Mouse (Mus musculus) left cerebral cortex, postnatal 4 days (tissue): ENCODE measurements at regions not wholly inside any gene's neighbourhood (a gene's known extent, or its start where the extent isn't known, plus 50 kb on each side); places are given as distances from the start of the nearest gene placed in this dataset.
"Not testable (repeated sequence)": the region's sequence is repeated elsewhere in the genome, so short reads cannot be mapped to it uniquely, and the experiment has no call there.

Experiments
- DNase-seq: peaks from one replicate; pipeline ENCODE4 v3.0.0-alpha.2; 2022
- intact Hi-C: fragments of 180-260 bp; cut with DNase I; formaldehyde crosslinking; loops from one replicate; pipeline ENCODE4 v1.15.1; 2025

DNA sequence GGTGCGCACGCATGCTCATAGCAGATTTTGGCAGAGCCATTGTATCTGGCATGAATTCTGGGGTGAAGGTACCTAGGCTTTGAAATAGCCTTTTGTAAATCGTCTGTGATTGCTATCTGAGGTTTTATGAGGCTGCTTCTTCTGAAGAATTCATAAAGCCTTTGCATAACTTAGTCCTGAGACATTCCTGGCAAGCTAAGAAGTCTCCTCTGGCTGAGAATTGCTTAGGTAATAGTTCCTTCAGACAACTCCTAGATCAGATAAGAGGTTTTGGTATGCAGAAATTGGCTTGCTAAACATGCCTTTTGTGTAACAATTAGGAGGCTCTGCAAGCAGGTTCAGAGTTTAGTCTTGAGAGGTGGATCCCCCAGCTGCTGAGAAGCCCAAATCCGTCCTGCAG, 82.7 kb downstream of the Pmp22 start:
- intact Hi-C loops, result loop anchor here (10.0 kb wide), 1 partner anchor 1753 kb away; no protein-coding TSS in a partner anchor

DNA sequence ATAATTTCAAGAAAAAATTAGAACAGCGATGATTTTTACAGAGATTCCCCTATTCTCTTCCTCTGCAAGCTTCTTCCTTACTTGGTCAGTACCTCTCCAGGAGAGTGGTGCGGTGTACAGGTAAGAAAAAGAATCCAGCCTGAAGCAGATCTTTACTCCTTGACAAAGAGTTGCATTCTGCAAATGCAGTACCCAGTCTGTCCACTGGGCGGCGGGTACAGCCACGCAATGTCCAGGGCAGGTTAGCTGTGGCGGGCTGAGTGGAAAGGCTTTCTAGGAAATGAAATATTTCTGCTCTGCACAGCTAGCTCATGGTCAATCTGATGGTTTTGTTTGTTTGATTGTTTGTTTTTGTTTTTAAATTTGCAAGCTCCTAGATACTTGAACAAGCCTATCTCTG, 84.3 kb downstream of the Pmp22 start:
- DNase-seq, result peak; percentile 86
- intact Hi-C loops, result loop anchor here (10.0 kb wide), 1 partner anchor 1752 kb away; no protein-coding TSS in a partner anchor

More for the DNA sequence above, 82.7 kb downstream of the Pmp22 start:
- DNase-seq, result no peak

DNA sequence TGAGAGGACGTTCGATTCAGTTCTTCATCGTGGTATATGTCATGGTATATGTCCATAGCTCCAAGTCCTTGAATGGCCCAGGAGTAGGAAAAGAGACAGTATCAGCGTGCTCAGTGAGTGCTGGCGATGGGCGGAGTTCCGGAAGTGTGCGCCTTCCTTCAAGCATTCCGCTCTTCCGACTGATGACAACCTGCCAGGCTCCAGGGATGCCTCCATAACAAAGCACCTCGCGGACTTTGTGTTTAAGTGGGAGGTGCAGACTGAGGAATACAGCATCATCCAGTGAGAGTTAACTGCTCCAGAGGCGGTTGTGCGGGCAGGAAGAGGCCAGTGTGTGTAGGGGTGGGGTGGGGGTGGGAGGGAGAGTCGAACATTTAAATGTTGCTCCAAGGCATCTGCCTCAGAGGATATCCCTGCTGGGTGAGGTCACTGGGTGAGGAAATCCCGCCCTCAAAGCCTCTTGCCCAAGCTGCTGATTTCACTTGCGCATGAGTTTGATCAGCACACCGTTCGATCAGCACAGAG, 85.2 kb downstream of the Pmp22 start:
- intact Hi-C loops, result loop anchor here (10.0 kb wide), 1 partner anchor 1751 kb away; no protein-coding TSS in a partner anchor
- DNase-seq, result no peak

DNA sequence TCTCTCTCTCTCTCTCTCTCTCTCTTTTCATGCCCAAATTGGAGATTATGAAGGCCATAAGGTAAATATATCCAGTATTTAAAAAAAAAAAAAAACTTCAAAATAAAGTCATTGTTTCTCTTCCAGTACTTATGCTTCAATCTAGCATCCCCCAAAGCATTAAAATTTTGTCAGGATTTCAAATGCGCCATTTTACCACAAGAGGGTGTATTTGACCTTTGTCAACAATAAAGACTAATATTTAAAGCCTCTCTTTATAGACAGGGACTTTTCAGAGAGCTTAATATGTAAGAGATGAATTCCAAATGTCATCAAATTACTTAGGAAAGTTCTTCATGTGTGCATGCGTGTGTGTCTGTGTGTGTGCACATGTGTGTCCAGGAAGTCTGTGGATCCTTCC, 87.2 kb downstream of the Pmp22 start:
- intact Hi-C loops, result loop anchor here (10.0 kb wide), 1 partner anchor 1749 kb away; no protein-coding TSS in a partner anchor
- DNase-seq, result no peak

DNA sequence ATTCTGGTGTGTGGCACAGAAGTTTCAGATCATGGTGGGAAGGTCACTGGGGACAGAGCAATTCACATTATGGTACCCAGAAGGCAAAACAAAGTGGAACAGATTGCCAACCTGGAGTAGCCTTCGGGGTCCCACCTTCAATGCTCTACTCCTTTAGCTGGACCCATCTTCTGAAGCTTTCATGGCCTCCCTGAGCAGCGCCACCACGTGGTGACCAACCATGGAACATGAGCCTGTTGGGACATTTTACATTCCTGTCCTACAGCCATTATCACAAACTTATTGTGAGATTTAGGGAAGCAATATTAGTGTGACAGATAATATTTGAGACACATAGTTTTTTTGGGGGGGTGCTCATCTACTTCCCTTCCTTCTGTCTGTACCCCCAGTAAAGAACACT, 88.3 kb downstream of the Pmp22 start:
- no peak for DNase-seq
- intact Hi-C loops, result loop anchor here (10.0 kb wide), 1 partner anchor 1748 kb away; no protein-coding TSS in a partner anchor

DNA sequence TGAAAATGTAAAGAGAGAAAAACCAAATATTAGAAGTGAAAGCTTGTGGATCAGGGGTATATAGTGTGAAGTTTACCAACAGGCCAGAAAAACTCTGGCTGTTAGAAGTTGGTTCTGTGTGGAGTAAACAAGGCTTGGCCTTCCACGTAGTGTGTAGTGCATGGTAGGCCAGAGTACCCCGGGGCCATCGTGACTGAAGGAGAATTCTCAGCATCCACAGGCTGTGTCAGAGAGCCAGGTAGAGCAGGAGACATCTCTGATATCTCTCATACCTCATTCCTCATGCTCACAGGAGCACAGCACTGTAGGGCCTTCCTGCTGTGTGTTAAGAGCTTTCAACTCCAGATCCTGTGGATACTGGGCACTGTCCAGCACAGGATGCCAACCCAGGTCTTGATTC, 97.7 kb downstream of the Pmp22 start:
- no peak for DNase-seq
- intact Hi-C loops, result no loop called here

DNA sequence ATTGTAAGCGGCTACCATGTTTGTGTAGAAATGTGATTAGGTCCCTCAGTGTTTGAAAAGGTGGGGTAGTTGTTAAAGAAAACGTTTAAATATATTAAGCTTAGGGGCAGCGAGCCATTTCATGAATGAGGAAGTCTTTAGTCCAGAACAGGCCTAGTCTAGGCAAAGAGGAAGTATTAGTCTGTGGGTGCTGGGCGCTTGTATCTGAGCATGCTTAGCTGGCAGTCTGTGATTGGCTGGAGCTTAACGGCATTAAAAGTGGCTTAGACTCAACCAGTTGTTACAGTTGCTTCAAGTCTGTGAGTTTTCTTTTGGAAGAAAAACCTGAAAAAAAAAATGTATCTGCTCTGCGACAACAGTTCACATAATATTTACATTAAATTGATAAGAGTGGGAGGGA, 102.0 kb downstream of the Pmp22 start:
- intact Hi-C loops, result no loop called here

DNA sequence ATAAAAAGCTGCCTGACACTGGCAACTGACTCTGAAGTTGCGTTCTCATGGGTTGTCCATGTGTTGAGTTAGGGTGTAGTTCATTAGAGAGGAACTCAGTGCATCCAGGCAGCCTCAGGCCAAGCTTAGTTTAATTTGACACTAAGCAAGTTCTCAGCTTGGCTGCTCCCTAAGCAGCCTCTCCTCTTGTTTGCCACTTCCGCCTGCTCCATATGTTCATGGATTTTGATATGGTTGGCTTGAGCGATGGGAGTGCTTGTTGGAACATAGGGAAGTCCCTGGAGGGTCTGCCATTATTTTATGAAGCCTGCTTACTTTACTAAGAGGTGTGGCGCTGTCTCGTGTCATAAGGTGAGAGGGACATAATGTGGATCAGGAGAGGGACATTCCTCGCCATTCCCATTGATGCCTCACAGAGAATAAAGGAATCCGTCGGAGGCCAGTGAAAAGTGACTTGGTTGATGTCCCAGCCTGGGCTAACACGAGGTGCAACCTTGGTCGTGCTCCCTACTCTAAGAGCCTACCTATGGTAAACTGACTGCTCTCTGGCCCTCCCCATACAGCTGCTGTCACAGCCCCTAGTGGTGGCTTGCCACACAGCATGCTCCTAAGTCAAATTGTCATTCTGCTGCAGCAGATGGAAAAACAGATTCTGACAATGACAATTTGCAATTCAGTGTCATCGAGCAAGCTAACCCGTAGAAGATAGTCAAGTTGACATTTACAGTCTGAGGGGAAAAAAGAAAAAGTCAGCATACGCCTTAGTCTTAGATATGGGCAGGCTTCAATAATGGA, 104.6 kb downstream of the Pmp22 start:
- DNase-seq, result no peak

More for the DNA sequence above, 102.0 kb downstream of the Pmp22 start:
- no peak for DNase-seq

DNA sequence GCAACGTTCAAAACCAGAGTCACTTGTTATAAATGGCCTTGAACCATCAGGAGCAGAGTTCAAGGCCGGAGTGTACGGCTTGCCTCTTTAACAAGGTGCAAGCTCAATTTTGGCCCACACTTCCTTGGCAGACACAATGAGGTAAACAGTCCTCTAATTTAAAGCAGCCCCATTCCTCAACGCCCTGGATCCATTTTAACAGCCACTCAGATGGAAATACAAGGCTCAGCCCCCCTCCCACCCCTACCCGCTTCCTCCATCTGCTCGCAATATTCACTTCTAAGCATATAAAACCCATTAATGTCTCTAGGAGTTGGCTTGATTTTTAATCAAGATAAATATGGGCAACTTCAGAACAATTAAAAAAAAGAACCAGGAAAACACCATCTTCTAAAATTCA, 105.7 kb downstream of the Pmp22 start:
- intact Hi-C loops, result no loop called here
- no peak for DNase-seq

More for the DNA sequence above, 104.6 kb downstream of the Pmp22 start:
- intact Hi-C loops, result no loop called here

DNA sequence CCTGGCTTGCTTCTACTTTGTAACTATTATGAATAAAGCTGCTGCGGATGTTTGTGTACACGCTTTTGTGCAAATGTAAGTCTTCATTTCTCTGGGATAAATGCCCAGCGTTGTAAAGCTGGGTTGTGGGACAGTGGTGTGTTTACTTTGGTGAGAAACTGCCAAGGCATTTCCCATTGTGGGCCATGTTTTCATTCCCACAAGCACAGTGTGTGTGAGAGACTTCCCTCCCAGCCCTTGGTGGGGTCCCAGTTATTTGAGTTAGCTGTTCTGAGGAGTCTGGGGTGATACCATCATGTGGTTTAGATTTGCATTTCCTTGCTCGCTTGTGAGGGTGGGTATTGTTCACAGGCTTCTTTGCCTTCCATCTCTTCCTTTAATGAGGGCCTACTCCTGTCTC, 109.9 kb downstream of the Pmp22 start:
- DNase-seq, result no peak
- intact Hi-C loops, result no loop called here

DNA sequence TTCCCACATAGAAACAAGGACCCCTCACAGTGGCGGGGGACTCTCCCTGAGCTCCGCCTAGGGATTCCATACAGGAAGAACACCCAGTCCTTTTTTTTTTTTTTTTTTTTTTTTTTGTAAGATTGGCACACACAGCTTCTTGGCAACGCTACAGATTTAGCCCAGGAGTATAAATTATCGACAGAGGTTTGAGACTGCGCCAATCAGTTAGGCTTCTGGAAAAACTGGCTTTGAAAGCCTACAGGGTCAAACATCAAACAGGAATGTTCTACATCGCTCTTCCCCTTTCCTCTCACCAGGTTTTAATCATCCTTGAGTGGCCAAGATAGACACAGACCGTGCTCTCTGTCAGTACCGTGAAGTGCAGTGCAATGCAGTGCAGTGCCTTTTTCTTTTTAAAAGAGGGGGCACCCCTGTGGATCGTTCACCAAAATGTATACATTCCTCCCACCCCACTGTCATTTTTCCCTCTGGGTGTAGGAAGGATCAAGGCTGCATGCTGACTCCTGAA, 115.2 kb downstream of the Pmp22 start:
- intact Hi-C loops, result no loop called here
- no peak for DNase-seq

DNA sequence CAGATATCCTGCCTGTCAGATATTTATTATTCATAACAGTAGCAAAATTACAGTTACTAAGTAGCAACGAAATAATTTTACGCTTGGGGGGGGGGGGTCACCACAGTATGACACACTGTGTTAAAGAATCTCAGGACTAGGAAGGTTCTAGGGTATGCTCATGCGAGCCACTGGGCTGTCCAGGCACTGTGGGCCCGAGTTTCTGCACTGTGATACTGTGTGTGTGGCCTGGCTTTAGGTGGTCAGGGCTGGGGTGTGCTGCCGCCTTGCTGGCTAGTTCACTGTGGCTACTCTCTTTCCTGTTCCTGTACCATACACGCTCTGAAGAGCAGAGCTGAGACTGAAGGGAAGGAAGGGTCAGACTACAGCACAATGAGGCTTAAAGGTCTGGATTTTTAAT, 116.3 kb downstream of the Pmp22 start:
- no peak for DNase-seq
- intact Hi-C loops, result no loop called here

DNA sequence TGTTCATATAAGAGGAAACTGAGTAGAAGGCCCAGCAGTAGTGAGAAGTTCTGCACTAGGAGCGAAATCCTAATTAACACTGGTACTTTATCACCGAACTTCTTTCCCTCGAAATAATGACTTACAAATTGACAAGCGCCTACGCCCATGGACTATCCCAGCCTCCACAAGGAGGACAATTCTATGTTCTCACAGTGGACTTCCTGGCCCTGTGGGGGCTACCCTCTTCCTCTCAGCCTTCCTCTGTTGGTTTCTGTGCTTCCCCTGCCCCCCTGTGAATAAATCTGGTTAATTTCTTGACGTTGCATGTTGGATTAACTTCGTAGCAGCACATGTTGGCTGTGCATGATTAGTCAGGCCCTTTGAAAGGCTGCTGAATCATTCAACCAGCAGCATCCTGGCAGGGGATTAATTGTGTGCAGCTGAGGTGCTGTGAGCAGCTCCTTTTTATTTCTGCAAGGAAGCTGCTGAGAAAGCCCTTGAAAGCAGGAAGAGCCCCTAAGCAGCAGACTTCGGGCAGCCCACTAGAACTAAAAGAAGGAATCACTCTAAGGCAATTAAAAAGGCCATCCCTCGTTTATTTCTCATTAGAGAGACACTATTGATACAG, 117.4 kb downstream of the Pmp22 start:
- intact Hi-C loops, result no loop called here
- peak; percentile 18 for DNase-seq

DNA sequence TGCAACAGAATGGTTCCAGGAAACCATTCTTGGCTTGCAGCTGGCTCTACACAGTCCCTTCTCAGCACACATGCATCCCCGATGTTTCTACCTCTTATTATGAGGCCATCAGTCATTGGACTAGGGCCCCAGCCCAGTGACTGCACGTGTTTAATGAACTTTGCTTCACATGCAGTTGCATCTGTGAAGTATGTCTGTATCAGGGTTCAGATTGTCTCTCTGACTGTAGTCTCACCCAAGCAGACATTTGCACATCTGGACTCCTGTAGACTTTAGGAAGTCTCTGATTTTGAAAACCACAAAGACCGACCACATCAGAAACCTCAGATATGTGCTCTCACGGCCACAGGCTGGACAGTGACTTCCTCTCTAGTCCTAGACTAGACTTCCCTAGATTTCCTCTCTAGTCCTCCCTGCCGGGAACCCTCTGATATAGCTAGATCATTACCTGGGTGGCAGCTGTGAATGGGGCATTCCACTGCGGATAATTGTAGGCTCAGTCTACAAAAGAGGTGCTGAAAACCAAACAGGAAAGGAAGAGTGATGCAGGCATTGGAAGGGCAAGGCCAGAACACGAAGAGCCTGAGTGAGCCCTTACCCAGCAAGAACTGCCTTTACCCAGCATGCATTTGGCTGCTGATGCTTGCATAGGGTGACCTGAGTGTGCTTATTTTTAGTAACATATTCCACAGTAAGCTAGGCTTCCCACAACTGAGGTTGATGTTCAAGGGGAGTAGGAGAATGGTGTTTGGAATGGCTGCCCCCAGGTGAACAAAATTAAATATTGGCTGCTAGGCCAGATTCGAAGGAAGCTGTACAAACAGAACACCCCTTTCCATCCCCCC, 123.5 kb downstream of the Pmp22 start:
- DNase-seq, result no peak
- intact Hi-C loops, result no loop called here

DNA sequence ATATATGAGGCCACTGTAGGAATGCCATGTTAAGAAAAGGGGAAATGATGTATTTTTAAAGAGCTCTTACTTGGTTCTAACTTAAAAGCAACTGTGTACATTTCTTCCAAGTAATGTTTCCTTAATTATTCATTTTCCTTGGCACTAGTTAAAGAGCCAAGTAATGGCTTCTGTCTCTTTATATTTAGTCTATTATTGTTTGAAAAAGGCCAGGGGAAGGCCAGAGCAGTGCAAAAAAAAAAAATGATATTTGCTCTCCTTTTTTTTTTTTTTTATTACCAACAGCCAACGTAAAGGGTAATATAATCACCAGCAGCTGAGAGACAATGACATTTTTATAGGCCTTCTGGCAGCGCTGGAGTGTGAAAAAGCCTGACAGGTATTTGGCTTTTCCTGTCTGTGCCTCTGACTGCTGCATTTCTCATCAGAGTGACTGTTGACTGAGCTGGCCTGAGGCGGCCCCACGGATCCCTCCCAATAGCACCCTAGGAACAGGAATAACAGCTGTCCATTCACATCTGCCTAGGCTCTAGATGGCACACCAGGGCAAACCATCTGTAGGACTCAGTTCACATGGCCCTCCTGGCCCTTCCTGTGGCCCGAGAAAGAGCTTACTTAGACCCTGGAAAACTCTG, 124.3 kb downstream of the Pmp22 start:
- intact Hi-C loops, result no loop called here
- no peak for DNase-seq

DNA sequence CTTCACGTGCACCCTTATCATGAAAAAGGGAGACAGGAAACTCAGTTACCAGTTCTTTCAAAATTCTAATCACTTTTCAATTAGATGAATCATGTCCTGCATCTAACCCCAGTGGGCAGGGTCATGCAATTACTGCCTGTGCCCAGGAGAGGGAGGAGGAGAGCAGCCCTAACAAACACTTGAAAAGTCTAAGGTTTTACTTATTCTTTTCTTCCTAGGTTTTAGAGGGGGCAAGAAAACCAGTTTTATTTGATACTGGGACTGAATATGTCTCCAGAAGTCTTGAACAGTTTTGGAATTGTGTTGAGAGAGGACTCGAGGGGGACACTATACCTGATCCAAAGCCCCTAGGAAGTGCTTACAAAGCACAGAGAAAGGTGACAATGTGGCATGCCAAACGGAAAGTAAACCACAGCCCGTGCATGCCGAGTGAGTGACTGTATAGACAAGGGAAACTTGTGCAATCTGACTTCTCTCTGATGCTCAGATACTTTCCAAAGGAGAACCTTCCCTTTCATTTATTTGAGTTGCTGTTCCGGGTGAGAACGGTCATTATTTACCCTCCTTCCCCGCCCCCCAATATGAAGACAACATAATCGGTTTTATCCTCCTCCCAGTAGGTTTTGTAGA, 135.8 kb downstream of the Pmp22 start:
- no peak for DNase-seq
- intact Hi-C loops, result no loop called here

DNA sequence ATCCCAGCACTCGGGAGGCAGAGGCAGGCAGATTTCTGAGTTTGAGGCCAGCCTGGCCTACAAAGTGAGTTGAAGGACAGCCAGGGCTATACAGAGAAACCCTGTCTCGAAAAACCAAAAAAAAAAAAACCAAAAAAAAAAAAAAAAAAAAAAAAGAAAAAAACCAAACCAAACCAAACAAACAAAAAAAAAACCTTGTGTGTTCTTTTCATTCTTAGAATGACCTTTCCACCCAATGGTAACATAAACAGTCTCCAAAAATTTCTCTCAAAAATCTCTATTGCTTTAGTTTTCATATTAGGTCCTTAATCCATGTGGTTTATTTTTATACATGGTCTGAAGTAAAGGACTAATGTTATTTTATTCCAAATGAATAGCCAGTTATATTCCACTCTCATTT, 137.5 kb downstream of the Pmp22 start:
- DNase-seq, intact Hi-C loops: not testable (repeated sequence)

DNA sequence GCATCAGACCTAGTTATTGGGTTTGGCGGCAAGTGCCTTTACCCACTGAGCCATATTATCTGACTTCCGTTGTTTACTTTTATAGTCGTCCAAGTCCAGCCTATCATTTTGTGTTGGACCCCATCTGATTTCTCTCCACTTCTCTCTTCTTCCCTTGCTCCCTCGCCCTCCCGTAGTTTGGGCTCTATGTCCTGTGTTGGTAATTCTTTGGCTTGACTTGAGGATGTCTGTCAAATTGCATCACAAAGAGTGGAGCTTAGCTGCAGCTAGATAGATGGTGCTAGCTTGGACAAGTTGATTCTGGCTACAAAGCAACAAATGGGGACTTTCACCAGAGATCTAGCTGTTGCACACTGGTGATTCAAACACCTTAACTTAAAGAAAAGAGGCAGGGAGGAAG, 147.9 kb downstream of the Pmp22 start:
- intact Hi-C loops, result no loop called here
- no peak for DNase-seq

DNA sequence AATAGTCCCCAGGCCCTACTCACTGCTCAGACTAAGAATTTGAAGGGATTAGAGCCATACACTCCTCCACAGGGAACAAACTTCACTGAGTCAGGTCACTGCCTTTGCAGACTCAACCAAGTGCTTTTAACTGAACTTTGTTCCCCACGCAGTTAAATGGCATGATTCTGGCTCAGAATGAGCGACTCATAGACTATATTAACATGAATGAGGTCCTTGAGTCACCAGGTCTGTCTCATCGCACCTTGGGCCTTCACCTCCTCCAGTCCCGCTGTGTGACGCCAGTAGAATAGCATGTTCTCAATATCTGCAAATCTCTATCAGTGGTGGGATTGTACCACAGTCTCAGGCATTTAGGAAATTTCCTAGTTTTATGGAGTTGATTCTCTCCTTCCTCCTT, 153.1 kb downstream of the Pmp22 start:
- DNase-seq, result no peak
- intact Hi-C loops, result no loop called here

DNA sequence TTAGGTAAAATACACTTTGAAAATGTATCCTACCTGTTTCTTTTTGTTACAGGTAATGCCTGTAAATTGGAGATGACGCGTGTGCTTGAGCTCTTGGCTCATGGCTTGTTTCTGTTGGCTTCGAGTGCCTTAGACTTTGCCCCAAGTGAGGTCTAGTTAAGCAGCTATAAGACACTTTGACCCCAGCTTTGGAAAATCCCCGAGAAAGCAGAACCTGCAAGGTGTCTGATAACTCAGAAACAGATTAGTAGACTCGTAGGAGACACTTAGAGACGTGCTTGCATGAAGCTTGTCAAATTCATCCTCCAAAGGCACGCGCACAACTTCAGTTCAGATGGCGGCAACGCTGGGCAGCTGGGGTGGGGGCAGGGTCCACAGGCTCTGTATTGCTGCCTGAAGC, 153.8 kb downstream of the Pmp22 start:
- DNase-seq, result no peak
- intact Hi-C loops, result no loop called here
